Mouse (Mus musculus) neural tube, embryonic 15.5 days (tissue): ENCODE measurements around the gene Tnxb. TPM values are rescaled to one million over a fixed set of nuclear protein-coding genes. Genes with fewer than 3 reads are reported as not detected.

Source experiments
- ATAC-seq: fragments of 200-750 bp; cut with Nextera tagmentation; 2 replicates; pipeline ENCODE4 v1.8.0; 2017; ENCODE audit warnings: mild to moderate bottlenecking, moderate TSS enrichment, moderate library complexity; ENCODE audit not compliant: low FRiP score
- H3K27ac ChIP-seq: fragments of 300-500 bp; sonication (generic); replicated peaks from 2 replicates; pipeline ENCODE4 v1.5.1; 2015; ENCODE audit warnings: mild to moderate bottlenecking, inconsistent platforms
- H3K27me3 ChIP-seq: fragments of 300-500 bp; sonication (generic); replicated peaks from 2 replicates; pipeline ENCODE4 v1.6.1; 2015; ENCODE audit warnings: inconsistent platforms
- H3K36me3 ChIP-seq: fragments of 300-500 bp; sonication (generic); 2 replicates; pipeline ENCODE4 v1.6.1; 2015; ENCODE audit warnings: inconsistent platforms
- H3K4me1 ChIP-seq: fragments of 300-500 bp; sonication (generic); 2 replicates; pipeline ENCODE4 v1.6.1; 2015; ENCODE audit warnings: inconsistent platforms
- H3K4me2 ChIP-seq: fragments of 300-500 bp; sonication (generic); 2 replicates; pipeline ENCODE4 v1.6.1; 2015; ENCODE audit warnings: inconsistent platforms, mild to moderate bottlenecking, moderate library complexity
- H3K4me3 ChIP-seq: fragments of 300-500 bp; sonication (generic); replicated peaks from 2 replicates; pipeline ENCODE4 v1.5.1; 2015; ENCODE audit warnings: mild to moderate bottlenecking, inconsistent platforms
- H3K9ac ChIP-seq: fragments of 300-500 bp; sonication (generic); replicated peaks from 2 replicates; pipeline ENCODE4 v1.6.1; 2015; ENCODE audit warnings: mild to moderate bottlenecking, inconsistent platforms
- H3K9me3 ChIP-seq: fragments of 300-500 bp; sonication (generic); replicated peaks from 2 replicates; pipeline ENCODE4 v1.6.1; 2016; ENCODE audit warnings: inconsistent platforms
- WGBS: fragments of 180-500 bp; shearing (Covaris S2); methylation state at CpG from one replicate; pipeline ENCODE4 v1.1.7; 2015; ENCODE audit warnings: mixed read lengths; 5-methylcytosine and 5-hydroxymethylcytosine counted together
- polyA plus RNA-seq: library from polyadenylated mRNA; unstranded; fragments of >200 nt; fragmentation: Nextera tagmentation; extraction: Ambion mirVana; gene quantifications from 2 replicates; pipeline ENCODE4 v1.2.1, GENCODE M21; 2015

Tnxb gene
- polyA plus RNA-seq, 1 experiment from 2014 or later = 0.50 TPM

GRCm38 (mm10) chr17:34662468-34662867, 7.9 kb upstream of the Tnxb start:
- H3K4me2 ChIP-seq = no peak overlapping the region
- H3K36me3 ChIP-seq = no peaks in the 10 kb centered on the region
- no peak overlapping the region for H3K9ac ChIP-seq
- no peak overlapping the region for H3K4me3 ChIP-seq
- 93% methylated on average over 1 of the region's 1 CpGs for WGBS
- ATAC-seq = no peak
- no peaks in the 10 kb centered on the region for H3K9me3 ChIP-seq
- peaks cover 10% of the 10 kb centered on the region for H3K4me1 ChIP-seq
- no peak overlapping the region for H3K27ac ChIP-seq
- H3K27me3 ChIP-seq = peaks cover 37% of the 10 kb centered on the region

- H3K27me3 ChIP-seq = peaks cover 37% of the 10 kb centered on the region
- no peak overlapping the region for H3K27ac ChIP-seq
- H3K4me1 ChIP-seq = peaks cover 10% of the 10 kb centered on the region
- no peaks in the 10 kb centered on the region for H3K36me3 ChIP-seq
- H3K9me3 ChIP-seq = no peaks in the 10 kb centered on the region
- H3K9ac ChIP-seq = no peak overlapping the region
- H3K4me3 ChIP-seq = no peak overlapping the region
- no peak overlapping the region for H3K4me2 ChIP-seq
- WGBS = 91% methylated on average over 8 of the region's 8 CpGs
- ATAC-seq = no peak
Observed at GRCm38 (mm10) chr17:34662978-34663377, 7.4 kb upstream of the Tnxb start.

- H3K27ac ChIP-seq = no peak overlapping the region
- no peaks in the 10 kb centered on the region for H3K36me3 ChIP-seq
- H3K4me1 ChIP-seq = peaks cover 10% of the 10 kb centered on the region
- ATAC-seq = no peak
- no peaks in the 10 kb centered on the region for H3K9me3 ChIP-seq
- H3K4me2 ChIP-seq = no peak overlapping the region
- H3K27me3 ChIP-seq = peaks cover 37% of the 10 kb centered on the region
- WGBS = 38% methylated on average over 1 of the region's 1 CpGs
- H3K4me3 ChIP-seq = no peak overlapping the region
- H3K9ac ChIP-seq = no peak overlapping the region
Observed at GRCm38 (mm10) chr17:34663558-34663957, 6.8 kb upstream of the Tnxb start.

- Histone ChIP-seq H3K27me3 (peaks cover 33% of the 10 kb centered on the region), H3K36me3 (no peaks in the 10 kb centered on the region), H3K4me1 (peaks cover 10% of the 10 kb centered on the region), H3K4me3 (no peak overlapping the region), H3K9ac (no peak overlapping the region), H3K4me2 (no peak overlapping the region), H3K27ac (no peak overlapping the region), H3K9me3 (no peaks in the 10 kb centered on the region)
- ATAC-seq = no peak
- WGBS = 74% methylated on average over 7 of the region's 7 CpGs
Observed at GRCm38 (mm10) chr17:34664472-34664871, 5.9 kb upstream of the Tnxb start.

GRCm38 (mm10) chr17:34671151-34672066, 1.1 kb downstream of the Tnxb start:
- no peak overlapping the region for H3K27ac ChIP-seq
- H3K4me3 ChIP-seq = peak overlapping the region; percentile 40
- peaks cover 19% of the 10 kb centered on the region for H3K4me1 ChIP-seq
- H3K9me3 ChIP-seq = no peaks in the 10 kb centered on the region
- H3K27me3 ChIP-seq = peaks cover 68% of the 10 kb centered on the region
- H3K4me2 ChIP-seq = peak overlapping the region; percentile 70
- 10% methylated on average over 90 of the region's 93 CpGs for WGBS
- H3K36me3 ChIP-seq = no peaks in the 10 kb centered on the region
- H3K9ac ChIP-seq = peak overlapping the region; percentile 38
- peak; percentile 68 for ATAC-seq

- no peaks in the 10 kb centered on the region for H3K9me3 ChIP-seq
- peaks cover 19% of the 10 kb centered on the region for H3K4me1 ChIP-seq
- 38% methylated on average over 49 of the region's 49 CpGs for WGBS
- peak overlapping the region; percentile 70 for H3K4me2 ChIP-seq
- H3K9ac ChIP-seq = no peak overlapping the region; the same call in 1 of the 2 replicates
- peak; percentile 43; the same call in 1 of the 2 replicates for ATAC-seq
- no peaks in the 10 kb centered on the region for H3K36me3 ChIP-seq
- H3K27ac ChIP-seq = no peak overlapping the region
- peak overlapping the region; percentile 40 for H3K4me3 ChIP-seq
- peaks cover 73% of the 10 kb centered on the region for H3K27me3 ChIP-seq
Observed at GRCm38 (mm10) chr17:34672246-34672792, 2.0 kb downstream of the Tnxb start.

GRCm38 (mm10) chr17:34673139-34673538, 2.8 kb downstream of the Tnxb start:
- Histone ChIP-seq H3K9ac (no peak overlapping the region), H3K4me1 (peaks cover 19% of the 10 kb centered on the region), H3K36me3 (no peaks in the 10 kb centered on the region), H3K9me3 (no peaks in the 10 kb centered on the region), H3K4me2 (no peak overlapping the region), H3K4me3 (no peak overlapping the region), H3K27me3 (peaks cover 73% of the 10 kb centered on the region), H3K27ac (no peak overlapping the region)
- 87% methylated on average over 7 of the region's 7 CpGs for WGBS
- ATAC-seq = no peak

GRCm38 (mm10) chr17:34674524-34675204, 4.3 kb downstream of the Tnxb start:
- Histone ChIP-seq H3K4me3 (no peak overlapping the region), H3K9me3 (no peaks in the 10 kb centered on the region), H3K27me3 (peaks cover 75% of the 10 kb centered on the region), H3K27ac (no peak overlapping the region), H3K4me1 (peaks cover 19% of the 10 kb centered on the region), H3K4me2 (no peak overlapping the region), H3K9ac (no peak overlapping the region), H3K36me3 (no peaks in the 10 kb centered on the region)
- WGBS = 69% methylated on average over 11 of the region's 11 CpGs
- ATAC-seq = no peak

GRCm38 (mm10) chr17:34675205-34676092, 5.1 kb downstream of the Tnxb start:
- peaks cover 71% of the 10 kb centered on the region for H3K27me3 ChIP-seq
- 76% methylated on average over 13 of the region's 13 CpGs for WGBS
- peaks cover 19% of the 10 kb centered on the region for H3K4me1 ChIP-seq

GRCm38 (mm10) chr17:34676093-34676460, 5.7 kb downstream of the Tnxb start:
- Histone ChIP-seq H3K27me3 (peaks cover 65% of the 10 kb centered on the region), H3K9ac (no peak overlapping the region), H3K27ac (no peak overlapping the region), H3K9me3 (no peaks in the 10 kb centered on the region), H3K36me3 (no peaks in the 10 kb centered on the region), H3K4me2 (no peak overlapping the region), H3K4me1 (peaks cover 17% of the 10 kb centered on the region), H3K4me3 (no peak overlapping the region)
- WGBS = 80% methylated on average over 6 of the region's 6 CpGs
- ATAC-seq = no peak

More at GRCm38 (mm10) chr17:34675205-34676092, 5.1 kb downstream of the Tnxb start:
- Histone ChIP-seq H3K4me3 (no peak overlapping the region), H3K9ac (no peak overlapping the region), H3K27ac (no peak overlapping the region), H3K4me2 (no peak overlapping the region), H3K36me3 (no peaks in the 10 kb centered on the region), H3K9me3 (no peaks in the 10 kb centered on the region)
- ATAC-seq = no peak

GRCm38 (mm10) chr17:34676671-34677070, 6.3 kb downstream of the Tnxb start:
- no peak overlapping the region for H3K4me3 ChIP-seq
- H3K4me2 ChIP-seq = no peak overlapping the region
- H3K4me1 ChIP-seq = peaks cover 11% of the 10 kb centered on the region
- no peaks in the 10 kb centered on the region for H3K36me3 ChIP-seq
- H3K27me3 ChIP-seq = peaks cover 59% of the 10 kb centered on the region
- ATAC-seq = no peak
- WGBS = 81% methylated on average over 12 of the region's 12 CpGs
- H3K9ac ChIP-seq = no peak overlapping the region
- H3K9me3 ChIP-seq = no peaks in the 10 kb centered on the region
- no peak overlapping the region for H3K27ac ChIP-seq
